7 mouse cellular contexts compared by ENCODE assay signal in genomic region chr7:35035141-35035553, GRCm38 (mm10). TPM values are rescaled to one million over a fixed set of nuclear protein-coding genes. Genes with fewer than 3 reads are reported as not detected.
A peak's percentile ranks its signal among the peaks of the same experiment; 100 is the strongest.
DNase-seq lines count a peak whose midpoint lies in the region; ATAC-seq and TF ChIP-seq lines count a peak whose summit lies in the region.

No protein-coding gene starts in this region.

- TF ChIP-seq CTCF in intestine, postnatal 0 days (IDR thresholded peaks at IDR 0.05; ENCODE audit: low read depth) = no peak

- 33% methylated on average over 6 of the region's 6 CpGs for WGBS in intestine, embryonic 16.5 days
- 35% methylated on average over 6 of the region's 6 CpGs for WGBS in intestine, postnatal 0 days
- 25% methylated on average over 6 of the region's 6 CpGs for whole genome bisulfite sequencing in embryonic facial prominence, embryonic 14.5 days

- no peak overlapping the region for H3K4me2 ChIP-seq in intestine, embryonic 16.5 days (ENCODE audit: low read depth, low read length)
- H3K4me2 ChIP-seq in intestine, postnatal 0 days (replicated peaks; ENCODE audit: low read depth) = no peak overlapping the region
- H3K4me2 ChIP-seq in embryonic facial prominence, embryonic 14.5 days (ENCODE audit: low read depth, low read length) = no peak overlapping the region

- no peak for ATAC-seq in intestine, embryonic 16.5 days
- ATAC-seq in intestine, postnatal 0 days = no peak
- no peak for ATAC-seq in embryonic facial prominence, embryonic 14.5 days (ENCODE audit: low read depth)
- peak; percentile 66 for ATAC-seq in megakaryocyte-erythroid progenitor cell, adult 5-6 weeks (replicated peaks; ENCODE audit: low FRiP score, low TSS enrichment, poor library complexity, severe bottlenecking)

- no peak overlapping the region for H3K4me3 ChIP-seq in intestine, embryonic 16.5 days (ENCODE audit: low read length)
- no peak overlapping the region for H3K4me3 ChIP-seq in intestine, postnatal 0 days (ENCODE audit: low read depth, low read length)
- no peak overlapping the region for H3K4me3 ChIP-seq in embryonic facial prominence, embryonic 14.5 days (ENCODE audit: low read depth, low read length)

- H3K36me3 ChIP-seq in intestine, embryonic 16.5 days (ENCODE audit: control insufficient read depth, insufficient read depth, low read length) = no peaks in the 10 kb centered on the region
- H3K36me3 ChIP-seq in intestine, postnatal 0 days (ENCODE audit: control insufficient read depth, insufficient read depth) = peaks cover 33% of the 10 kb centered on the region
- H3K36me3 ChIP-seq in embryonic facial prominence, embryonic 14.5 days (ENCODE audit: control insufficient read depth, insufficient read depth, low read length) = peaks cover 22% of the 10 kb centered on the region; the same call in 1 of the 2 replicates

- peaks cover 35% of the 10 kb centered on the region for H3K4me1 ChIP-seq in intestine, embryonic 16.5 days (ENCODE audit: control insufficient read depth, insufficient read depth, low read length)
- peaks cover 19% of the 10 kb centered on the region; the same call in 1 of the 2 replicates for H3K4me1 ChIP-seq in intestine, postnatal 0 days (replicated peaks; ENCODE audit: control insufficient read depth, insufficient read depth, low read length)
- peaks cover 18% of the 10 kb centered on the region for H3K4me1 ChIP-seq in embryonic facial prominence, embryonic 14.5 days (ENCODE audit: control insufficient read depth, insufficient read depth, low read length)

- H3K27me3 ChIP-seq in intestine, embryonic 16.5 days (replicated peaks; ENCODE audit: control insufficient read depth, insufficient read depth, low read length) = no peaks in the 10 kb centered on the region
- no peaks in the 10 kb centered on the region for H3K27me3 ChIP-seq in intestine, postnatal 0 days (replicated peaks; ENCODE audit: control insufficient read depth, insufficient read depth, low read length)
- H3K27me3 ChIP-seq in embryonic facial prominence, embryonic 14.5 days (replicated peaks; ENCODE audit: control insufficient read depth, insufficient read depth, low read length) = no peaks in the 10 kb centered on the region

- 0 out of 2 replicates have a peak overlapping the region, but pooled peaks have one; percentile 21 for H3K9ac ChIP-seq in intestine, embryonic 16.5 days (ENCODE audit: low read depth, low read length)
- no peak overlapping the region for H3K9ac ChIP-seq in intestine, postnatal 0 days (ENCODE audit: low read depth, low read length)
- H3K9ac ChIP-seq in embryonic facial prominence, embryonic 14.5 days (ENCODE audit: low read depth, low read length) = peak overlapping the region; percentile 37; the same call in 1 of the 2 replicates

- H3K27ac ChIP-seq in intestine, embryonic 16.5 days (ENCODE audit: low read length) = peak overlapping the region; percentile 9; the same call in 1 of the 2 replicates
- H3K27ac ChIP-seq in intestine, postnatal 0 days (ENCODE audit: low read depth, low read length) = no peak overlapping the region
- peak overlapping the region; percentile 21 for H3K27ac ChIP-seq in embryonic facial prominence, embryonic 14.5 days (replicated peaks; ENCODE audit: low read depth, low read length)

- DNase-seq in embryonic facial prominence, embryonic 14.5 days (ENCODE audit: low spot score) = peak; percentile 43
- DNase-seq in kidney, adult 8-10 months = peak; percentile 27 to 45
- DNase-seq in thymus, postnatal 0 days (ENCODE audit: low spot score) = no peak
- no peak for DNase-seq in cerebellum, adult 9-10 months

- no peaks in the 10 kb centered on the region for H3K9me3 ChIP-seq in intestine, embryonic 16.5 days (ENCODE audit: control insufficient read depth, low read length)
- no peaks in the 10 kb centered on the region for H3K9me3 ChIP-seq in intestine, postnatal 0 days (ENCODE audit: control insufficient read depth)
- no peaks in the 10 kb centered on the region for H3K9me3 ChIP-seq in embryonic facial prominence, embryonic 14.5 days (ENCODE audit: control insufficient read depth, low read length)

RNA-seq across cellular contexts. Expression of gene Cebpg, which starts 21.2 kb away (rescaled TPM):
- 43.4 and 46.4 TPM in 2 replicates for polyA plus RNA-seq in intestine, embryonic 16.5 days (2015; fragmentation: Nextera tagmentation; extraction: Ambion mirVana)
- 52.4 and 58.4 TPM in 2 replicates for polyA plus RNA-seq in intestine, postnatal 0 days (2015; fragmentation: Nextera tagmentation; extraction: Ambion mirVana)
- 39.3 and 44.3 TPM in 2 replicates for polyA plus RNA-seq in embryonic facial prominence, embryonic 14.5 days (2014; fragmentation: Nextera tagmentation; extraction: Ambion mirVana)
- total RNA-seq in megakaryocyte-erythroid progenitor cell, adult 5-6 weeks (2014; fragmentation: Nextera tagmentation) = 20.7 and 21.9 TPM in 2 replicates
- total RNA-seq in megakaryocyte-erythroid progenitor cell, adult 5-6 weeks (2017) = 30.2 and 54.0 TPM in 2 replicates
- 40.5 and 43.7 TPM in 2 replicates for polyA plus RNA-seq in thymus, postnatal 0 days (2015; fragmentation: Nextera tagmentation; extraction: Ambion mirVana)

Comparison
In these comparisons a context has a peak if more than half of its experiments do, and no peak if none do; other contexts are left out.
1. DNase-seq: peak in embryonic facial prominence, embryonic 14.5 days (single experiment) and kidney, adult 8-10 months (2 of 2); none in thymus, postnatal 0 days (single experiment) and cerebellum, adult 9-10 months (single experiment).